Mouse (Mus musculus): Measurements from ENCODE around the gene Stxbp5l. TPM values are rescaled to one million over a fixed set of nuclear protein-coding genes. Genes with fewer than 3 reads are reported as not detected.

Stxbp5l gene
- polyA plus RNA-seq, 1 experiment from 2014 or later: not detected

DNA sequence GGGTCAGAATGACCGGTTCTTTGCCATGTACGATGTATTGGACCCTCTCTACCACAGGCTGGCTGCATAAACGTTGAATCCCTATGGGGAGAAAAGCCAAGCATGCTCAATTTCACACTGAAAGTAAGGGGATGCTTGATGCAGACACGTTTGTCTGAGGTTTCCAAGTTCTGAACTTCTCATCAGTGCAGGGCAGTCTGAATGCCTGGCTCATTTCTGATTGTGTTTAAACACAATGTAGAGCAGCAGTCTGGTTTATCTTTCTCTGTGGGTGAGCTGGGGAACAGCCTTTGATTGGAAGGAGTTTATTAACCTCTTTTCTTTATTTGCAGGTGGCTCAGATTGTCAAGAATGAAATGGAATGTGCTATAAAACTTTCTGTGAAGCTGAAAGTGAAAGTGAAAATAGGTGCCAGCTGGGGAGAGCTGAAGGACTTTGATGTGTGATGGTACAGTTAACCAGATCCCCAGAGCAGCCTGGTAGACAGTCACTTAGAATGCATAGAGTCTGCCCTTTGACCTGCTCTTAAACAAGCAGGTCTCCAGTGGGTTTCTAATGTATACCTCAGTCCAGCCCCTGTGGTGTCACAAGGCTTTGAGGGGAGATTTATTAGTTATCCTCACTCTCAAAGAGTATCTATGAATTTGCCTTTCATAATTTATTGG, 290.5 kb downstream of the Stxbp5l start:
- no peaks in the 10 kb centered on the region for H3K36me3 ChIP-seq (ENCODE audit: inconsistent target)
- no peaks in the 10 kb centered on the region for H3K79me2 ChIP-seq (ENCODE audit: inconsistent target)
- H3K4me3 ChIP-seq (ENCODE audit: inconsistent target): no peak overlapping the region
- WGBS (ENCODE audit: missing documents): 72% methylated on average over 4 of the region's 4 CpGs
- no peak overlapping the region for H3K27ac ChIP-seq

DNA sequence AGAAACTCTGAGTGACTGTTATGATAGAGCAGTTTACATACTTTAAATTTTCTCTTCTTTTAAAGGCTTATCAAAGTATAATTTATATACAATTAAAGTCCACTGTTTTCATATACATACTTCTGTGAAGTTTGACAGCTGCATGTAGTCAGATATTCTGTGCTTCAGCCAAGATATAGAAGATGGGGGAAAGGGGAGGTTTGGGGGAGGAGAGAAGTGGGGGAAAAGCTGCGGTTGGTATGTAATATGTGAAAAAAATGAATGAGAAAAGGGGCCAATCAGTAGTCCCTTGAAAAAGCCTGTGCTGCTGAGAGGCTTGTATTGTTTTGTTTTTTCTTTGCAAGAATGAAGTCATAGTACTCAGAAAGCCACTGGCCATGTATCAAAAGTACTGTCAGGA, 295.1 kb downstream of the Stxbp5l start:
- no peak overlapping the region for H3K4me3 ChIP-seq (ENCODE audit: inconsistent target)
- H3K27ac ChIP-seq: no peak overlapping the region
- no peaks in the 10 kb centered on the region for H3K79me2 ChIP-seq (ENCODE audit: inconsistent target)
- H3K36me3 ChIP-seq (ENCODE audit: inconsistent target): no peaks in the 10 kb centered on the region
- WGBS (ENCODE audit: missing documents): 91% methylated on average over 1 of the region's 1 CpGs

DNA sequence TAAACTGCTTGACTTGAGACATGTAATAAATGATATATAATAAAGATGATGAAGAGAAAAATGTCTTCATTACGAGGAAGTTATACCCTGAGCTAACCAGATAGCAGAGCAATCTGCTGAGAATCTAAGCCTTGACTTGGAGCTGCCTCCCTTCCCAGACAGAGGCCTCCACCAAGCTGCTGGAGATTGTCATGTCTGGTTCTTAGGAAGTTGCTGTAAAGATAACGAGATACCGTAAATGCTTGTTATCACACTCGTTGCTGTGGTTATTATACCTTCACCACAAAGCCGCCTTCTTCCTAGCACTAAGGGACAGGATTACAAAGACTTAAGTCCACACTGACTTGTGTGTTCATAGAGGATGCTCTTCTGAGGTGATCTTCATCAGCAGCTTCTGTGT, 312.4 kb downstream of the Stxbp5l start:
- Histone ChIP-seq H3K79me2 (ENCODE audit: inconsistent target) (no peaks in the 10 kb centered on the region), H3K27ac (no peak overlapping the region), H3K4me3 (ENCODE audit: inconsistent target) (no peak overlapping the region), H3K36me3 (ENCODE audit: inconsistent target) (no peaks in the 10 kb centered on the region)
- 90% methylated on average over 5 of the region's 5 CpGs for WGBS (ENCODE audit: missing documents)

Other genes starting within 250 kb of the Stxbp5l start
- 8.0 to 13.3 TPM (median 8.3 TPM) in 3 replicates for gene Gtf2e1, start 154.8 kb upstream of the Stxbp5l start, polyA plus RNA-seq (2018)
- gene Rabl3, start 154.9 kb upstream of the Stxbp5l start, polyA plus RNA-seq (2018): 8.7 to 12.1 TPM (median 11.9 TPM) in 3 replicates
- gene Hgd, start 195.2 kb upstream of the Stxbp5l start, polyA plus RNA-seq (2018): not detected in 3 replicates